Mouse (Mus musculus): ENCODE data around the gene Rai1. TPM values are rescaled to one million over a fixed set of nuclear protein-coding genes. Genes with fewer than 3 reads are reported as not detected.

Rai1 gene
- polyA plus RNA-seq, 1 experiment: 123 TPM

GRCm38 (mm10) chr11:60229821-60230220 is 125.0 kb downstream of the Rai1 start:
- peaks cover 22% of the 10 kb centered on the region for H3K4me1 ChIP-seq (ENCODE audit: control insufficient read depth, insufficient read depth, low read length)
- 87% methylated on average over 13 of the region's 13 CpGs for WGBS
- H3K27ac ChIP-seq (ENCODE audit: insufficient read depth, low read depth, low read length): no peak overlapping the region
- no peak overlapping the region for H3K4me3 ChIP-seq (ENCODE audit: insufficient read depth, low read depth, low read length)
- TF ChIP-seq CTCF (IDR thresholded peaks at IDR 0.05; ENCODE audit: insufficient read depth, low read depth, low read length) (no peak), POLR2A (IDR thresholded peaks at IDR 0.05; ENCODE audit: insufficient read depth, low read depth, low read length) (no peak)

GRCm38 (mm10) chr11:60230512-60230911 is 125.7 kb downstream of the Rai1 start:
- TF ChIP-seq CTCF (IDR thresholded peaks at IDR 0.05; ENCODE audit: insufficient read depth, low read depth, low read length): no peak
- no peak for TF ChIP-seq POLR2A (IDR thresholded peaks at IDR 0.05; ENCODE audit: insufficient read depth, low read depth, low read length)
- Histone ChIP-seq H3K4me3 (ENCODE audit: insufficient read depth, low read depth, low read length) (no peak overlapping the region), H3K4me1 (ENCODE audit: control insufficient read depth, insufficient read depth, low read length) (peaks cover 22% of the 10 kb centered on the region), H3K27ac (ENCODE audit: insufficient read depth, low read depth, low read length) (no peak overlapping the region)
- 92% methylated on average over 7 of the region's 7 CpGs for WGBS

- 78% methylated on average over 3 of the region's 3 CpGs for WGBS
- no peak overlapping the region for H3K27ac ChIP-seq (ENCODE audit: insufficient read depth, low read depth, low read length)
- H3K4me1 ChIP-seq (ENCODE audit: control insufficient read depth, insufficient read depth, low read length): peaks cover 22% of the 10 kb centered on the region
- H3K4me3 ChIP-seq (ENCODE audit: insufficient read depth, low read depth, low read length): no peak overlapping the region
- TF ChIP-seq POLR2A (IDR thresholded peaks at IDR 0.05; ENCODE audit: insufficient read depth, low read depth, low read length): no peak
- no peak for TF ChIP-seq CTCF (IDR thresholded peaks at IDR 0.05; ENCODE audit: insufficient read depth, low read depth, low read length)
Measured at GRCm38 (mm10) chr11:60231326-60231725, 126.5 kb downstream of the Rai1 start.

- peaks cover 22% of the 10 kb centered on the region for H3K4me1 ChIP-seq (ENCODE audit: control insufficient read depth, insufficient read depth, low read length)
- 55% methylated on average over 4 of the region's 4 CpGs for WGBS
- H3K27ac ChIP-seq (ENCODE audit: insufficient read depth, low read depth, low read length): no peak overlapping the region
- H3K4me3 ChIP-seq (ENCODE audit: insufficient read depth, low read depth, low read length): no peak overlapping the region
- TF ChIP-seq POLR2A (IDR thresholded peaks at IDR 0.05; ENCODE audit: insufficient read depth, low read depth, low read length): no peak
- TF ChIP-seq CTCF (IDR thresholded peaks at IDR 0.05; ENCODE audit: insufficient read depth, low read depth, low read length): no peak
Measured at GRCm38 (mm10) chr11:60231951-60232350, 127.1 kb downstream of the Rai1 start.

- H3K27ac ChIP-seq (ENCODE audit: insufficient read depth, low read depth, low read length): no peak overlapping the region
- H3K4me3 ChIP-seq (ENCODE audit: insufficient read depth, low read depth, low read length): no peak overlapping the region
- 72% methylated on average over 14 of the region's 14 CpGs for WGBS
- H3K4me1 ChIP-seq (ENCODE audit: control insufficient read depth, insufficient read depth, low read length): peaks cover 22% of the 10 kb centered on the region
- TF ChIP-seq CTCF (IDR thresholded peaks at IDR 0.05; ENCODE audit: insufficient read depth, low read depth, low read length) (no peak), POLR2A (IDR thresholded peaks at IDR 0.05; ENCODE audit: insufficient read depth, low read depth, low read length) (no peak)
Measured at GRCm38 (mm10) chr11:60232441-60233058, 127.7 kb downstream of the Rai1 start.

- Histone ChIP-seq H3K4me3 (ENCODE audit: insufficient read depth, low read depth, low read length) (no peak overlapping the region), H3K4me1 (ENCODE audit: control insufficient read depth, insufficient read depth, low read length) (peaks cover 22% of the 10 kb centered on the region), H3K27ac (ENCODE audit: insufficient read depth, low read depth, low read length) (no peak overlapping the region; the same call in 1 of the 2 replicates)
- WGBS: 39% methylated on average over 8 of the region's 8 CpGs
- TF ChIP-seq CTCF (IDR thresholded peaks at IDR 0.05; ENCODE audit: insufficient read depth, low read depth, low read length): no peak
- no peak for TF ChIP-seq POLR2A (IDR thresholded peaks at IDR 0.05; ENCODE audit: insufficient read depth, low read depth, low read length)
Measured at GRCm38 (mm10) chr11:60233235-60233634, 128.4 kb downstream of the Rai1 start.

GRCm38 (mm10) chr11:60235351-60235750 is 130.5 kb downstream of the Rai1 start:
- no peak overlapping the region for H3K4me3 ChIP-seq (ENCODE audit: insufficient read depth, low read depth, low read length)
- TF ChIP-seq POLR2A (IDR thresholded peaks at IDR 0.05; ENCODE audit: insufficient read depth, low read depth, low read length) (no peak), CTCF (IDR thresholded peaks at IDR 0.05; ENCODE audit: insufficient read depth, low read depth, low read length) (no peak)
- 91% methylated on average over 5 of the region's 5 CpGs for WGBS
- H3K4me1 ChIP-seq (ENCODE audit: control insufficient read depth, insufficient read depth, low read length): peaks cover 22% of the 10 kb centered on the region
- no peak overlapping the region for H3K27ac ChIP-seq (ENCODE audit: insufficient read depth, low read depth, low read length)

GRCm38 (mm10) chr11:60240509-60240908 is 135.7 kb downstream of the Rai1 start:
- Histone ChIP-seq H3K27ac (ENCODE audit: insufficient read depth, low read depth, low read length) (no peak overlapping the region), H3K4me1 (ENCODE audit: control insufficient read depth, insufficient read depth, low read length) (0 out of 2 replicates have a peak, but pooled peaks cover 4% of the 10 kb centered on the region), H3K4me3 (ENCODE audit: insufficient read depth, low read depth, low read length) (no peak overlapping the region)
- no peak for TF ChIP-seq POLR2A (IDR thresholded peaks at IDR 0.05; ENCODE audit: insufficient read depth, low read depth, low read length)
- no peak for TF ChIP-seq CTCF (IDR thresholded peaks at IDR 0.05; ENCODE audit: insufficient read depth, low read depth, low read length)
- 75% methylated on average over 4 of the region's 4 CpGs for WGBS

GRCm38 (mm10) chr11:60244503-60245143 is 139.8 kb downstream of the Rai1 start:
- 72% methylated on average over 11 of the region's 11 CpGs for WGBS
- no peak for TF ChIP-seq CTCF (IDR thresholded peaks at IDR 0.05; ENCODE audit: insufficient read depth, low read depth, low read length)
- TF ChIP-seq POLR2A (IDR thresholded peaks at IDR 0.05; ENCODE audit: insufficient read depth, low read depth, low read length): no peak
- Histone ChIP-seq H3K27ac (ENCODE audit: insufficient read depth, low read depth, low read length) (no peak overlapping the region), H3K4me1 (ENCODE audit: control insufficient read depth, insufficient read depth, low read length) (peaks cover 8% of the 10 kb centered on the region; the same call in 1 of the 2 replicates), H3K4me3 (ENCODE audit: insufficient read depth, low read depth, low read length) (no peak overlapping the region)
